Mouse (Mus musculus) CH12.LX (cell line): ENCODE measurements at regions not wholly inside any gene's neighbourhood (a gene's known extent, or its start where the extent isn't known, plus 50 kb on each side); places are given as distances from the start of the nearest gene placed in this dataset.

Experiments
- CTCF ChIP-seq, 2 experiments: IDR thresholded peaks in 1 of 2; conservative IDR thresholded peaks in 1 of 2; 2 replicates each; pipeline ENCODE4 v1.5.1; 2011 to 2012; ENCODE audit warnings: low read depth in 2 of 2, low read length in 2 of 2, improper control_type of control experiment in 1 of 2, inconsistent platforms in 1 of 2, mild to moderate bottlenecking in 1 of 2, moderate library complexity in 1 of 2
- EP300 ChIP-seq: IDR thresholded peaks from 2 replicates; pipeline ENCODE4 v1.6.1; 2011; ENCODE audit warnings: low read length, improper control_type of control experiment
- ETS1 ChIP-seq: conservative IDR thresholded peaks from 2 replicates; pipeline ENCODE4 v1.6.1; 2012; ENCODE audit warnings: low read depth, mild to moderate bottlenecking, inconsistent platforms, low read length, improper control_type of control experiment, moderate library complexity
- GABPA ChIP-seq: IDR thresholded peaks from 2 replicates; pipeline ENCODE4 v1.6.1; 2012; ENCODE audit warnings: low read depth, low read length, improper control_type of control experiment, inconsistent platforms; ENCODE audit not compliant: insufficient replicate concordance
- HCFC1 ChIP-seq: IDR thresholded peaks from 2 replicates; pipeline ENCODE4 v1.6.1; 2012; ENCODE audit warnings: low read depth, mild to moderate bottlenecking, inconsistent platforms, low read length, improper control_type of control experiment
- JUND ChIP-seq: conservative IDR thresholded peaks from 2 replicates; pipeline ENCODE4 v1.6.1; 2011; ENCODE audit warnings: low read depth, low read length, improper control_type of control experiment
- MAX ChIP-seq: IDR thresholded peaks from 2 replicates; pipeline ENCODE4 v1.6.1; 2011; ENCODE audit warnings: low read length, improper control_type of control experiment
- NELFE ChIP-seq: IDR thresholded peaks from 2 replicates; pipeline ENCODE4 v1.6.1; 2011; ENCODE audit warnings: low read depth, low read length, improper control_type of control experiment
- POLR2A ChIP-seq: IDR thresholded peaks from 2 replicates; pipeline ENCODE4 v1.6.1; 2011; ENCODE audit warnings: low read depth, mild to moderate bottlenecking, improper control_type of control experiment, low read length
- RAD21 ChIP-seq: IDR thresholded peaks from 2 replicates; pipeline ENCODE4 v1.6.1; 2011; ENCODE audit warnings: low read depth, mild to moderate bottlenecking, low read length, improper control_type of control experiment, moderate library complexity
- RCOR1 ChIP-seq: conservative IDR thresholded peaks from 2 replicates; pipeline ENCODE4 v1.6.1; 2012; ENCODE audit warnings: low read depth, mild to moderate bottlenecking, inconsistent platforms, low read length, improper control_type of control experiment
- TCF12 ChIP-seq: IDR thresholded peaks from 2 replicates; pipeline ENCODE4 v1.6.1; 2014; ENCODE audit warnings: low read depth, mild to moderate bottlenecking, inconsistent platforms, low read length, improper control_type of control experiment
- USF2 ChIP-seq: conservative IDR thresholded peaks from 2 replicates; pipeline ENCODE4 v1.6.1; 2011; ENCODE audit warnings: low read depth, low read length, improper control_type of control experiment

DNA sequence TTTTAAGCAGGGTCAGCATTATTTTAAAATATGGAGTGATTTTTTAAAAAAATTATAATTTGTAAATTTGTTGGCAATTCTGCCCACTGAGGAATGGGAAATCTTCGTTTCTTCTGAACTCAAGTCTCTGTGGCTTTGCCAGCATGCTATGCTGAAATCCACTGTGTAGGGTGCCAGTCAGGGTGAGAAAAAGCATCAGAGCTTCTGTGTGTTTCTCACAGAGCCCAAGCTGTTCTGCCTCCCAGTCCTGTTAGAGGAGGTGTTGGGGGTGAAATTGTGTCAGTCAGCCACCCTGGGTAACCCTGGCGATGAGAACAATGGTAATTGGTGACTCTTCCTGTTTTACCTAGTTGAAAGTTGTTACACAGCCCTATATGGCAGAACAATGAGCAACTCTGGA, 506.1 kb upstream of the Impad1 start:
- TF ChIP-seq CTCF (conservative IDR thresholded peaks at IDR 0.05 in 1 of 2, IDR thresholded peaks at IDR 0.05 in 1 of 2; ENCODE audit: low read depth in 2 of 2, low read length in 2 of 2) (no peak), JUND (no peak), MAX (no peak), USF2 (no peak), EP300 (no peak), ETS1 (no peak), GABPA (no peak), POLR2A (no peak), HCFC1 (no peak), RAD21 (no peak), RCOR1 (no peak), NELFE (no peak), TCF12 (no peak)
